Comparison of ENCODE assay signal across 10 mouse cellular contexts in the genomic region with DNA sequence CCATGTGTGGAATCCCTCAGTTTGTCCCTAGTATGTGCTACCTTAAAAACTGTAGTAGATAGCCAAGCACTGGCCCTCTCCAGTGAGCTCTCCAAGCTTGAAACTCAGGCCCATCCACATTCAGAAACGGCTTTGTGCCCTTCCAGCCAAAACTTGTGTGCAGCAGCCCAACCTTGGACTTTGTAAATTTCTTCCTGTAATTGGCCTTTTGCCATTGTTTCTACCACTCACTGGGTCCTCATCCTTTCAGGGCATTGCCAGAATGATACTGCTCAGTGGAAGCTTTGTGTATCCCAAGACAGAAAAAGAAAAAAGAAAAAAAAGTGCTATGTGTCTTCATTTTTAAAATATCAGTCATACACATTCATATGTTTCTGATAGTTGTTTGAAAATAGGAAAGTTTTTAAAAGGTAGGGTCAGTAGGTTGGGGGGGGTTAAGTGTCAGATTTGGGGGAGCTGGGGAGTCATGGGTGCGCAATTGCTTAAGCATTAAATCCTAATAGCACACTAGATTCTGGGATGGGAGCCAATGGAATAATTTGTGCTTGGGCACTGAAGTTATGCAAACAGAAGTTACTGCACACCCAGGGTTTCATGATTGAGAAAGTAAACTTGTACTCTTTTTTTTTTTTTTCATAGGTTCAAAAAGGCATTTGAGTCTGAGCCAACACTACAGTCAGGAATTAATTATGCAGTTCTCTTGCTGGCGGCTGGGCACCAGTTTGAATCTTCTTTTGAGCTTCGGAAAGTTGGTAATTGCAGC.
A peak's percentile ranks its signal among the peaks of the same experiment; 100 is the strongest.
DNase-seq lines count a peak whose midpoint lies in the region; ATAC-seq lines count a peak whose summit lies in the region.
"Had no signal": no experiment of that assay in that cellular context is flagged by ENCODE, and none has a peak within 500 bp of the region (broad histone marks: within the 10 kb centered on the region; RNA-seq: fewer than 3 reads in every experiment).

No protein-coding gene starts in this region.

- H3K9ac ChIP-seq in liver, embryonic 16.5 days (ENCODE audit: low read depth, low read length) = no peak overlapping the region

- 57% methylated on average over 4 of the region's 4 CpGs for WGBS in liver, embryonic 16.5 days (ENCODE audit: insufficient replicate concordance)

- H3K27ac ChIP-seq in liver, embryonic 16.5 days (ENCODE audit: low read length) = peak overlapping the region; percentile 56

- no peaks in the 10 kb centered on the region for H3K4me1 ChIP-seq in liver, embryonic 16.5 days (ENCODE audit: control insufficient read depth, low read depth, low read length)

- peak; percentile 84 for ATAC-seq in liver, embryonic 16.5 days (ENCODE audit: low read depth)

- H3K4me3 ChIP-seq in liver, embryonic 16.5 days (ENCODE audit: low read depth, low read length) = no peak overlapping the region
- H3K4me3 ChIP-seq: myocyte had no signal

- intact Hi-C loops in heart, postnatal 14 days (cut with DNase I) = no loop called here

- peak; percentile 47 to 51 for DNase-seq in heart, adult 9 months (ENCODE audit: low spot score in 2 of 2)
- no peak for DNase-seq in heart, postnatal 14 days
- peak; percentile 33 for DNase-seq in 416B (ENCODE audit: low read depth)
- DNase-seq in fat pad, adult 2 months (ENCODE audit: extremely low read depth, low read depth, low spot score) = peak; percentile 99
- no peak for DNase-seq in spleen, postnatal 4 days (ENCODE audit: low spot score in 2 of 2)
- no peak for DNase-seq in ovary, postnatal 36 days (ENCODE audit: low spot score)
- no peak for DNase-seq in right cerebral cortex, postnatal 25 days

- H3K9me3 ChIP-seq in liver, embryonic 16.5 days (replicated peaks; ENCODE audit: control insufficient read depth, low read length) = no peaks in the 10 kb centered on the region
- H3K9me3 ChIP-seq: G1E had no signal

- no peaks in the 10 kb centered on the region for H3K27me3 ChIP-seq in liver, embryonic 16.5 days (ENCODE audit: control insufficient read depth, insufficient read depth, low read depth, low read length)

- no peak overlapping the region for H3K4me2 ChIP-seq in liver, embryonic 16.5 days (ENCODE audit: low read depth, low read length)

- H3K36me3 ChIP-seq in liver, embryonic 16.5 days (ENCODE audit: control insufficient read depth, insufficient read depth) = no peaks in the 10 kb centered on the region
- H3K36me3 ChIP-seq: G1E had no signal

Comparison
In these comparisons a context has a peak if more than half of its experiments do, and no peak if none do; other contexts are left out.
1. DNase-seq: peak in heart, adult 9 months (2 of 2), 416B (single experiment) and fat pad, adult 2 months (single experiment); none in heart, postnatal 14 days (0 of 2), spleen, postnatal 4 days (0 of 2), ovary, postnatal 36 days (single experiment) and right cerebral cortex, postnatal 25 days (single experiment).